Mouse (Mus musculus): ENCODE data around the gene Trhr2. TPM values are rescaled to one million over a fixed set of nuclear protein-coding genes. Genes with fewer than 3 reads are reported as not detected.

The Trhr2 gene
- polyA plus RNA-seq, 1 experiment from 2014 or later = not detected

DNA sequence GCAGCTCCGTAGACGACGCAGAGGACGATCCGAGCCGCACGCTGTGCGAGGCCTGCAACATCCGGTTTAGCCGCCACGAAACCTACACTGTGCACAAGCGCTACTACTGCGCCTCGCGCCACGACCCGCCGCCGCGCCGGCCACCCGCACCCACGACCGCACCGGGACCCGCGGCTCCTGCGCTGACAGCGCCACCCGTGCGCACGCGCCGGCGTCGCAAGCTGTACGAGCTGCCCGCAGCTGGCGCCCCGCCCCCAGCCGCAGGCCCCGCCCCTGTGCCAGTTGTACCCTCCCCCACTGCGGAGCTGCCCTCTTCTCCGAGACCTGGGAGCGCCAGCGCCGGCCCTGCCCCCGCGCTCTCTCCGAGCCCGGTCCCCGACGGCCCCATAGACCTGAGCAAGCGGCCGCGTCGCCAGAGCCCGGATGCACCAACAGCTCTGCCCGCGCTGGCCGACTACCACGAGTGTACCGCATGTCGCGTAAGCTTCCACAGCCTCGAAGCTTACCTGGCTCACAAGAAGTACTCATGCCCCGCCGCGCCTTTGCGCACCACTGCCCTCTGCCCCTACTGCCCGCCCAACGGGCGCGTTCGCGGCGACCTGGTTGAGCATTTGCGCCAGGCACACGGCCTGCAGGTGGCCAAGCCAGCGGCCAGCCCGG is 24.2 kb downstream of the Trhr2 start:
- Histone ChIP-seq H3K36me3 (replicated peaks; ENCODE audit: insufficient read depth, low read length) (peaks cover 63% of the 10 kb centered on the region), H3K9ac (replicated peaks) (no peak overlapping the region; the same call in 1 of the 2 replicates), H3K9me3 (ENCODE audit: low read length) (peaks cover 3% of the 10 kb centered on the region; the same call in 1 of the 2 replicates), H3K4me1 (ENCODE audit: insufficient read depth) (peaks cover 3% of the 10 kb centered on the region), H3K27me3 (ENCODE audit: insufficient read depth, low read length) (no peaks in the 10 kb centered on the region), H3K4me2 (ENCODE audit: low read depth, low read length) (0 out of 2 replicates have a peak overlapping the region, but pooled peaks have one; percentile 18), H3K27ac (ENCODE audit: low read depth) (no peak overlapping the region), H3K4me3 (ENCODE audit: low read depth, low read length) (no peak overlapping the region)
- ATAC-seq (no peak), DNase-seq (no peak)
- TF ChIP-seq EP300 (IDR thresholded peaks at IDR 0.05; ENCODE audit: low read depth) (no peak), CTCF (IDR thresholded peaks at IDR 0.05; ENCODE audit: low read depth) (no peak)
- WGBS (ENCODE audit: insufficient replicate concordance) = 90% methylated on average over 73 of the region's 81 CpGs

DNA sequence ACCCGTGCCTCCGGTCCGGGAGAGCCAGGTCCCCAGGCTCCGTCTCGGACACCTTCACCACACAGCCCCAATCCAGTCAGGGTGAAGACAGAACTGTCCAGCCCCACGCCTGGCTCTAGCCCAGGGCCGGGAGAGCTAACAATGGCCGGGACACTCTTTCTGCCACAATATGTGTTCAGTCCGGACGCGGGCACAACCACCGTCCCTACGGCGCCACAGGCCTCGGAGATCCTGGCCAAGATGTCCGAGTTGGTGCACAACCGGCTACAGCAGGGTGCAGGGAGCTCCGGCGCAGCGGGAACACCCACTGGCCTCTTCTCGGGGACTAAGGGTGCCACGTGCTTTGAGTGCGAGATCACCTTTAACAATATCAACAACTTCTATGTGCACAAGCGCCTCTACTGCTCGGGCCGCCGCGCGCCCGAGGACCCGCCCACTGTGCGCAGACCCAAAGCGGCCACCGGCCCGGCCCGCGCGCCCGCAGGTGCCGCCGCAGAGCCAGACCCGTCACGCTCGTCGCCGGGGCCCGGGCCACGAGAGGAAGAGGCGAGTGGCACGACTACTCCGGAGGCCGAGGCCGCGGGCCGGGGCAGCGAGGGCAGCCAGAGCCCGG is 24.8 kb downstream of the Trhr2 start:
- Histone ChIP-seq H3K4me3 (ENCODE audit: low read depth, low read length) (no peak overlapping the region), H3K27me3 (ENCODE audit: insufficient read depth, low read length) (no peaks in the 10 kb centered on the region), H3K9me3 (ENCODE audit: low read length) (peaks cover 3% of the 10 kb centered on the region; the same call in 1 of the 2 replicates), H3K27ac (ENCODE audit: low read depth) (no peak overlapping the region), H3K4me1 (ENCODE audit: insufficient read depth) (peaks cover 9% of the 10 kb centered on the region), H3K36me3 (replicated peaks; ENCODE audit: insufficient read depth, low read length) (peaks cover 70% of the 10 kb centered on the region), H3K4me2 (ENCODE audit: low read depth, low read length) (0 out of 2 replicates have a peak overlapping the region, but pooled peaks have one; percentile 18), H3K9ac (replicated peaks) (no peak overlapping the region; the same call in 1 of the 2 replicates)
- DNase-seq = no peak
- ATAC-seq = no peak
- TF ChIP-seq CTCF (IDR thresholded peaks at IDR 0.05; ENCODE audit: low read depth) = no peak
- TF ChIP-seq EP300 (IDR thresholded peaks at IDR 0.05; ENCODE audit: low read depth) = no peak
- 84% methylated on average over 55 of the region's 57 CpGs for WGBS (ENCODE audit: insufficient replicate concordance)

DNA sequence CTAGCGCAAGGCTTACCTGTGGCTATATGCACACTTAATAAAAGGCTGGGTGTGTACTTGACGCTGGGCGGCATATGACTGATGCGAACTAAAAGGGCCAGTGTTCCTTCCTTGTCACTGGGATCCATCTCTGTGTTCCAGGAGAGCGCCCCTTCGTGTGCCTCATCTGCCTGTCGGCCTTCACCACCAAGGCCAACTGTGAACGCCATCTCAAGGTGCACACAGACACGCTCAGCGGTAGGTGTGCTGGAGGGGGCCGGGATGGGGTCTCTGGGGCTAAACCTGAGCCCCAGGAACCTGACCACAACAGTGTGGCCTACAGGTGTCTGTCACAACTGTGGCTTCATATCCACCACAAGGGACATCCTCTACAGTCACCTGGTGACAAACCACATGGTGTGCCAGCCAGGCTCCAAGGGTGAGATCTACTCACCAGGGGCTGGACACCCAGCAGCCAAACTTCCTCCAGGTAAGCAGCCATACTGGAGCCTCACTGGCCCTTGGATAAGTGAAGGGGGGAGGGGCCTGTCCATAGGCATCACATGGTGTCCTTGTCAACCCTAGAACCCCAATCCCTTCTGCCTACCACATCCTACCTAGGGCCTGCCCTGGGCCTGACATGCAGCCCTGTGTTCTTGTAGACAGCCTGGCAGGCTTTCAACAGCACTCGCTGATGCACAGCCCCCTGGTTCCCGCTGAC is 25.6 kb downstream of the Trhr2 start:
- ATAC-seq = no peak
- H3K4me1 ChIP-seq (ENCODE audit: insufficient read depth) = peaks cover 17% of the 10 kb centered on the region
- no peak for TF ChIP-seq CTCF (IDR thresholded peaks at IDR 0.05; ENCODE audit: low read depth)
- TF ChIP-seq EP300 (IDR thresholded peaks at IDR 0.05; ENCODE audit: low read depth) = no peak
- H3K36me3 ChIP-seq (replicated peaks; ENCODE audit: insufficient read depth, low read length) = peaks cover 70% of the 10 kb centered on the region
- 97% methylated on average over 13 of the region's 13 CpGs for WGBS (ENCODE audit: insufficient replicate concordance)
- H3K9ac ChIP-seq (replicated peaks) = no peak overlapping the region
- H3K4me2 ChIP-seq (ENCODE audit: low read depth, low read length) = no peak overlapping the region
- H3K27ac ChIP-seq (ENCODE audit: low read depth) = no peak overlapping the region
- DNase-seq = no peak
- H3K9me3 ChIP-seq (ENCODE audit: low read length) = peaks cover 3% of the 10 kb centered on the region; the same call in 1 of the 2 replicates
- no peaks in the 10 kb centered on the region for H3K27me3 ChIP-seq (ENCODE audit: insufficient read depth, low read length)
- no peak overlapping the region for H3K4me3 ChIP-seq (ENCODE audit: low read depth, low read length)

DNA sequence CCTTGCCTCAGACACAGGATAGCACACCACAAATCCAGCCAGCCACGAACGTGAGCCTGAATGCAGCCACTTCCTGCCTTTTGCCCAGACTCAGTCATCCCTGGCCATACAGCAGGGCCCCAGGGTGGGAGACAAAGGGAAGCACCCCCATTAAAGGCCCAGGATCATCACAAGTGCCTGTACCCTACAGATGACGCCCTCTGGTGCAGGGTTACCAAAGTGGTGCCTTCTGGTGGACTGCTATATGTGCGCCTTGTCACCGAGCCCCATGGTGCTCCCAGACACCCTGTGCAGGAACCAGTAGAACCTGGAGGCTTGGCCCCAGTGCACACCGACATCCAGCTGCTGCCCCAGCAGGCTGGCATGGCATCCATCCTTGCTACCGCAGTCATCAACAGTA is 27.0 kb downstream of the Trhr2 start:
- peaks cover 3% of the 10 kb centered on the region; the same call in 1 of the 2 replicates for H3K9me3 ChIP-seq (ENCODE audit: low read length)
- H3K27ac ChIP-seq (ENCODE audit: low read depth) = no peak overlapping the region
- H3K27me3 ChIP-seq (ENCODE audit: insufficient read depth, low read length) = no peaks in the 10 kb centered on the region
- H3K4me2 ChIP-seq (ENCODE audit: low read depth, low read length) = no peak overlapping the region
- peaks cover 71% of the 10 kb centered on the region for H3K36me3 ChIP-seq (replicated peaks; ENCODE audit: insufficient read depth, low read length)
- H3K4me1 ChIP-seq (ENCODE audit: insufficient read depth) = peaks cover 31% of the 10 kb centered on the region
- H3K9ac ChIP-seq (replicated peaks) = no peak overlapping the region
- no peak for TF ChIP-seq EP300 (IDR thresholded peaks at IDR 0.05; ENCODE audit: low read depth)
- WGBS (ENCODE audit: insufficient replicate concordance) = 89% methylated on average over 7 of the region's 7 CpGs
- no peak for DNase-seq
- ATAC-seq = no peak
- no peak overlapping the region for H3K4me3 ChIP-seq (ENCODE audit: low read depth, low read length)

DNA sequence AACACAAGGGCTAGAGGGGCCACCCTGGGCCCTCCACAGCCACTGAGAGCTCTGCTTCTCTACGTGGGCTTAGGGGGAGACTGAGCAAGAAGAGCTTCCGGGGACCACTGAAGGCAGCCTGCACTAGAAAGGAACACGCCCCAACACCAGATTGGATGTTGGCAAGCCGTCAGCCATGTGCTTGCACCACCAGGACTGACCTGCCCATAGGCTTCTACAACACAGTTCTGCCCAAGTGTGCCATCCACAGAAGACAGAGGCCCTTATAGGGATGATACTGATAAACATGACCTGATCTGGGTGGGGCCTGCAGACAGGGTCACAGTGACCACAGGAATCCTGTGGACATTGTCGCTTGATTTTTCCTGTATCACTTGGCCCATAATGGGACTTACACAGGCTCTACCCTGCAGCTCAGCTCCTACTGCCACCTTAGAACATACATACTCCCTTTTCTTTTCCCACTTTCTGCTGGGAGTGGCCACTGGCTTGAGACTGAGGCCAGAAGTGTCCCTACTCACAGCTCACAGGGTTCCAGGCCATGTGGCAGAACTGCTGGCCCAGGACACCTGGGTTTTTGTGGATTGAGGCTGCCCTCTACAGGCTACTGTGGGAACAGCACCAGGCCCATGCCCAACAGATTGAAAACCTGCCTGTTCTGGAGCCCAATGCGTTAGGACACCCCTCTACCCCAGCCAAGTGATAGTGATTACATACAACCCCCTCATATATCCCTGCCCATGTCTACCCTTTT is 27.6 kb downstream of the Trhr2 start:
- no peaks in the 10 kb centered on the region for H3K27me3 ChIP-seq (ENCODE audit: insufficient read depth, low read length)

More for the DNA sequence above, 27.6 kb downstream of the Trhr2 start:
- Histone ChIP-seq H3K9me3 (ENCODE audit: low read length) (peaks cover 3% of the 10 kb centered on the region; the same call in 1 of the 2 replicates), H3K9ac (replicated peaks) (no peak overlapping the region), H3K4me1 (ENCODE audit: insufficient read depth) (peaks cover 32% of the 10 kb centered on the region), H3K36me3 (replicated peaks; ENCODE audit: insufficient read depth, low read length) (peaks cover 72% of the 10 kb centered on the region), H3K27ac (ENCODE audit: low read depth) (no peak overlapping the region), H3K4me3 (ENCODE audit: low read depth, low read length) (no peak overlapping the region), H3K4me2 (ENCODE audit: low read depth, low read length) (no peak overlapping the region)
- 66% methylated on average over 6 of the region's 6 CpGs for WGBS (ENCODE audit: insufficient replicate concordance)
- TF ChIP-seq EP300 (IDR thresholded peaks at IDR 0.05; ENCODE audit: low read depth) (no peak), CTCF (IDR thresholded peaks at IDR 0.05; ENCODE audit: low read depth) (peak; percentile 98)
- ATAC-seq = 0 out of 2 replicates have a peak, but pooled peaks have one; percentile 22
- DNase-seq = peak; percentile 88
